Mouse (Mus musculus): ENCODE results near the gene Dcst2.

Gene Dcst2

GRCm38 (mm10) chr3:89364631-89365030 lies 2.9 kb downstream of the Dcst2 start:
- DNase-seq (ENCODE audit: low spot score in 2 of 2): no peak

GRCm38 (mm10) chr3:89365153-89365485 lies 3.3 kb downstream of the Dcst2 start, which contains the start of gene Dcst1:
TSS of gene Dcst1 (minus strand) at chr3:89365253.
- DNase-seq (ENCODE audit: low spot score in 2 of 2): no peak

GRCm38 (mm10) chr3:89365486-89366414 lies 4.0 kb downstream of the Dcst2 start:
- DNase-seq (ENCODE audit: low spot score in 2 of 2): no peak

GRCm38 (mm10) chr3:89367338-89367737 lies 5.6 kb downstream of the Dcst2 start:
- no peak for DNase-seq (ENCODE audit: low spot score in 2 of 2)

GRCm38 (mm10) chr3:89373581-89374231 lies 11.9 kb downstream of the Dcst2 start:
- DNase-seq (ENCODE audit: low spot score in 2 of 2): no peak

GRCm38 (mm10) chr3:89377831-89378230 lies 16.1 kb downstream of the Dcst2 start:
- DNase-seq (ENCODE audit: low spot score in 2 of 2): no peak

GRCm38 (mm10) chr3:89378394-89379067 lies 16.8 kb downstream of the Dcst2 start:
- DNase-seq (ENCODE audit: low spot score in 2 of 2): peak; percentile 82 to 83

- no peak for DNase-seq (ENCODE audit: low spot score in 2 of 2)
Observed at GRCm38 (mm10) chr3:89379388-89380131, 17.8 kb downstream of the Dcst2 start.

GRCm38 (mm10) chr3:89380291-89380690 lies 18.5 kb downstream of the Dcst2 start:
- no peak for DNase-seq (ENCODE audit: low spot score in 2 of 2)

GRCm38 (mm10) chr3:89380711-89381110 lies 18.9 kb downstream of the Dcst2 start:
- no peak for DNase-seq (ENCODE audit: low spot score in 2 of 2)

- DNase-seq (ENCODE audit: low spot score in 2 of 2): no peak
Observed at GRCm38 (mm10) chr3:89381233-89381632, 19.5 kb downstream of the Dcst2 start.

- DNase-seq (ENCODE audit: low spot score in 2 of 2): no peak
Observed at GRCm38 (mm10) chr3:89382033-89382882, 20.5 kb downstream of the Dcst2 start.

GRCm38 (mm10) chr3:89382950-89383349 lies 21.2 kb downstream of the Dcst2 start:
- DNase-seq (ENCODE audit: low spot score in 2 of 2): no peak

GRCm38 (mm10) chr3:89383651-89384255 lies 22.0 kb downstream of the Dcst2 start:
- DNase-seq (ENCODE audit: low spot score in 2 of 2): no peak

- no peak for DNase-seq (ENCODE audit: low spot score in 2 of 2)
Observed at GRCm38 (mm10) chr3:89384331-89385076, 22.7 kb downstream of the Dcst2 start.

GRCm38 (mm10) chr3:89385451-89385850 lies 23.7 kb downstream of the Dcst2 start:
- no peak for DNase-seq (ENCODE audit: low spot score in 2 of 2)

GRCm38 (mm10) chr3:89386438-89387420 lies 25.0 kb downstream of the Dcst2 start:
- no peak for DNase-seq (ENCODE audit: low spot score in 2 of 2)

GRCm38 (mm10) chr3:89387632-89388031 lies 25.9 kb downstream of the Dcst2 start:
- DNase-seq (ENCODE audit: low spot score in 2 of 2): no peak
